Mouse (Mus musculus): ENCODE measurements around the gene Ppp1r12c.

- no peak for TF ChIP-seq POLR2A (IDR thresholded peaks at IDR 0.05; ENCODE audit: borderline replicate concordance, low read depth, low read length)
- no peak for TF ChIP-seq CTCF (IDR thresholded peaks at IDR 0.05; ENCODE audit: low read depth, low read length)
Observed at GRCm38 (mm10) chr7:4511489-4512224, 10.2 kb upstream of the Ppp1r12c start.
